Mouse (Mus musculus) heart, embryonic 11.5 days (tissue): ENCODE results near the gene Sec22c. TPM values are rescaled to one million over a fixed set of nuclear protein-coding genes. Genes with fewer than 3 reads are reported as not detected.

ENCODE experiments used
- ATAC-seq: fragments of 200-750 bp; cut with Nextera tagmentation; replicated peaks from 2 replicates; pipeline ENCODE4 v1.8.0; 2017; ENCODE audit warnings: moderate library complexity; ENCODE audit not compliant: insufficient number of reproducible peaks, low FRiP score, low TSS enrichment
- H3K27ac ChIP-seq: fragments of 300-500 bp; sonication (generic); 2 replicates; pipeline ENCODE4 v1.5.1; 2014; ENCODE audit warnings: mild to moderate bottlenecking, low read depth, low read length
- H3K27me3 ChIP-seq: fragments of 300-500 bp; sonication (generic); 2 replicates; pipeline ENCODE4 v1.6.1; 2014; ENCODE audit warnings: mild to moderate bottlenecking, low read length, mixed read lengths; ENCODE audit not compliant: control insufficient read depth, insufficient read depth
- H3K36me3 ChIP-seq: fragments of 300-500 bp; sonication (generic); 2 replicates; pipeline ENCODE4 v1.6.1; 2014; ENCODE audit warnings: mild to moderate bottlenecking, low read length, moderate library complexity, mixed read lengths; ENCODE audit not compliant: control insufficient read depth, insufficient read depth
- H3K4me1 ChIP-seq: fragments of 300-500 bp; sonication (generic); 2 replicates; pipeline ENCODE4 v1.6.1; 2014; ENCODE audit warnings: low read length; ENCODE audit not compliant: control insufficient read depth, insufficient read depth
- H3K4me2 ChIP-seq: fragments of 300-500 bp; sonication (generic); 2 replicates; pipeline ENCODE4 v1.6.1; 2014; ENCODE audit warnings: mild to moderate bottlenecking, moderate library complexity
- H3K4me3 ChIP-seq: fragments of 300-500 bp; sonication (generic); 2 replicates; pipeline ENCODE4 v1.5.1; 2014; ENCODE audit warnings: low read depth, low read length
- H3K9ac ChIP-seq: fragments of 300-500 bp; sonication (generic); 2 replicates; pipeline ENCODE4 v1.6.1; 2014; ENCODE audit warnings: mild to moderate bottlenecking, low read depth, low read length, moderate library complexity
- H3K9me3 ChIP-seq: fragments of 300-500 bp; sonication (generic); replicated peaks from 2 replicates; pipeline ENCODE4 v1.6.1; 2016; ENCODE audit warnings: low read length; ENCODE audit not compliant: control insufficient read depth
- WGBS: fragments of 180-500 bp; shearing (Covaris S2); extraction: QIAGEN DNeasy Blood & Tissue Kit; methylation state at CpG from one replicate; pipeline ENCODE4 v1.1.7; 2014; ENCODE audit not compliant: insufficient replicate concordance; 5-methylcytosine and 5-hydroxymethylcytosine counted together
- polyA plus RNA-seq: library from polyadenylated mRNA; unstranded; fragments of >200 nt; fragmentation: Nextera tagmentation; extraction: Ambion mirVana; gene quantifications from 2 replicates; pipeline ENCODE4 v1.2.1, GENCODE M21; 2014

The Sec22c gene
- polyA plus RNA-seq, 1 experiment from 2014 or later, result 4.3 TPM

DNA sequence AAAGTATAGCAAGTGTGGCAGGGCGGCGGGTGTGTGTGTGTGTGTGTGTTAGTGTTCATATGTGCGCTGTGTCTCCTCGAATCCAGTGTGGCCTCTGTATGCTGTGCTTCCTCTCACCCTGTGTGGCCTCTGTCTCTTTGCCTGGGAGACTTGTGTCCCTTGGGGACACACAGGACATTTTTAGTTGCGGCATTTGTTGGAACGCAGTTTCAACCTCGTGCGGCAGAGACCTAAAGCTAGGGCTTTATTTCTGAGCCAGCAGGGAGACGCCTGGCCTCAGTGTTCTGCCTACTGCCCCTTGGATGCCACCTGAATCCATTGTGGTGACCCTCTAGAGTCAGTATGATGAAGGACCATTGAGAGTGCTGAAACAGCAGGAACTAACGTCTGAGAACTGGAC lies 72.4 kb downstream of the Sec22c start:
- H3K27ac ChIP-seq, result no peak overlapping the region
- H3K9ac ChIP-seq, result no peak overlapping the region
- no peak overlapping the region for H3K4me3 ChIP-seq
- ATAC-seq, result no peak
- 90% methylated on average over 10 of the region's 10 CpGs for WGBS
- no peak overlapping the region for H3K4me2 ChIP-seq
- peaks cover 18% of the 10 kb centered on the region for H3K27me3 ChIP-seq
- no peaks in the 10 kb centered on the region for H3K9me3 ChIP-seq
- H3K4me1 ChIP-seq, result peaks cover 6% of the 10 kb centered on the region; the same call in 1 of the 2 replicates
- no peaks in the 10 kb centered on the region for H3K36me3 ChIP-seq

DNA sequence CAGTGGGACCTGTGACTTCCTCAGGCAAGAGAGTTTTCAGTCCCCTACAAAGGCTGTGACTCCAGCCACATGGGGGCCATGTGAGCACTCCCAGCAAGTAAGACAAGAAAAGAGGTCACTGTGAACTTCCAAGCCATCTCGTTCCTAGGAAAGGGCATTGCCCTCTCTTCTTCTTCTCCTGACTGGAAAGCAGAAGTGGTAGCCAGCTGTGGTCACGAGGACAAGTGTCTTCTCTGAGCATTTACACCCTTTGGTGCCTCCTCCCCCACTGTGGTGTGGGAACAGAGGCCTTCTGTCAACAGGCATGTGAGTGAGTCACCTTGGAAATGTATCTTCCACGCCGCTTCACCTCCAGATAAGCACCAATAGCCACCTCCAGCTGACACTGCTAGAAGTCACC lies 73.3 kb downstream of the Sec22c start:
- H3K4me1 ChIP-seq, result peaks cover 6% of the 10 kb centered on the region; the same call in 1 of the 2 replicates
- no peak overlapping the region for H3K4me2 ChIP-seq
- H3K4me3 ChIP-seq, result no peak overlapping the region
- no peak overlapping the region for H3K27ac ChIP-seq
- no peak overlapping the region for H3K9ac ChIP-seq
- H3K27me3 ChIP-seq, result peaks cover 18% of the 10 kb centered on the region
- H3K36me3 ChIP-seq, result no peaks in the 10 kb centered on the region
- WGBS, result 23% methylated on average over 4 of the region's 4 CpGs
- no peaks in the 10 kb centered on the region for H3K9me3 ChIP-seq
- no peak for ATAC-seq

DNA sequence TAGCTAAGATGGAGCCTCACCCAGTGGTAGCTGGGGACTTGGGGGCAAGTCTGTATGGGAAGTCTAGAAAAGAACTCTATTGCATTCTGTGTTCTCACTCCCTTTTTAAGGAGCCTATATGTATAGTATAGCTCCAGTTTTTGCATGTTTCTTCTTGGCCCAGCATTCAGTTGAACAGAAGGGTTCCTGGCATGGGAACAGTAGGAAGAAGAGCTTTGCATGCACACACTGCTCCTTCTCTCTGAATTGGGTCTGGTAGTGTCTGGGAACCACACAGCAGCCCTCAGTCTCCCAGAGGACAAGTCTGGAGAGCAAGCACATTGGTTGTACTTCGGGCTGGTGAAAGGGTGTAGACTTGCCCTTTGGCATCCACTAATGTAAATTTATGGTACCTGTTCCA lies 74.7 kb downstream of the Sec22c start:
- Histone ChIP-seq H3K4me2 (no peak overlapping the region), H3K4me3 (no peak overlapping the region), H3K36me3 (no peaks in the 10 kb centered on the region), H3K4me1 (peaks cover 6% of the 10 kb centered on the region; the same call in 1 of the 2 replicates), H3K9ac (no peak overlapping the region), H3K27ac (no peak overlapping the region), H3K9me3 (no peaks in the 10 kb centered on the region), H3K27me3 (peaks cover 11% of the 10 kb centered on the region)
- 75% methylated on average over 1 of the region's 1 CpGs for WGBS
- no peak for ATAC-seq

Other genes starting within 250 kb of the Sec22c start
- gene Cck, start 209.8 kb downstream of the Sec22c start, polyA plus RNA-seq, result 3.4 TPM in 2 replicates
- not detected in 2 replicates for gene Lyzl4, start 63.4 kb downstream of the Sec22c start, polyA plus RNA-seq
- gene Vipr1, start 62.8 kb downstream of the Sec22c start, polyA plus RNA-seq, result 0.17 TPM in 1 of 2 replicates, not detected in the other
- gene Ss18l2, start 4.8 kb upstream of the Sec22c start, polyA plus RNA-seq, result 153 and 161 TPM in 2 replicates
- 46.8 and 64.6 TPM in 2 replicates for gene Nktr, start 13.7 kb upstream of the Sec22c start, polyA plus RNA-seq
- gene Zfp651, start 53.8 kb upstream of the Sec22c start, polyA plus RNA-seq, result 7.1 and 7.8 TPM in 2 replicates
- gene Klhl40, start 72.1 kb upstream of the Sec22c start, polyA plus RNA-seq, result 0.59 and 0.84 TPM in 2 replicates
- gene Hhatl, start 87.0 kb upstream of the Sec22c start, polyA plus RNA-seq, result 3.6 and 4.8 TPM in 2 replicates
- gene Ccdc13, start 134.0 kb upstream of the Sec22c start, polyA plus RNA-seq, result 0.23 TPM in 1 of 2 replicates, not detected in the other
- gene Higd1a, start 152.9 kb upstream of the Sec22c start, polyA plus RNA-seq, result 241 and 243 TPM in 2 replicates
- 0.10 TPM in 1 of 2 replicates, not detected in the other for gene Ackr2, start 192.9 kb upstream of the Sec22c start, polyA plus RNA-seq
- gene Cyp8b1, start 210.8 kb upstream of the Sec22c start, polyA plus RNA-seq, result not detected in 2 replicates
- 0.35 and 0.44 TPM in 2 replicates for gene Fam198a, start 245.5 kb upstream of the Sec22c start, polyA plus RNA-seq